Mouse (Mus musculus) megakaryocyte, embryonic 14.5 days (primary cell): ENCODE measurements around the gene Sae1. TPM values are rescaled to one million over a fixed set of nuclear protein-coding genes. Genes with fewer than 3 reads are reported as not detected.

Experiments used
- H3K27me3 ChIP-seq: replicated peaks from 2 replicates; pipeline ENCODE3; 2012; ENCODE audit warnings: inconsistent platforms
- H3K36me3 ChIP-seq: replicated peaks from 2 replicates; pipeline ENCODE3; 2012; ENCODE audit warnings: low read length, inconsistent platforms, mixed read lengths
- H3K4me1 ChIP-seq: 2 replicates; pipeline ENCODE4 v1.6.1; 2012; ENCODE audit warnings: inconsistent platforms
- H3K4me3 ChIP-seq: replicated peaks from 2 replicates; pipeline ENCODE3; 2012; ENCODE audit warnings: moderate library complexity, mild to moderate bottlenecking, inconsistent platforms
- H3K9me3 ChIP-seq: 2 replicates; pipeline ENCODE4 v1.6.1; 2012; ENCODE audit warnings: inconsistent platforms
- FLI1 ChIP-seq: IDR thresholded peaks from 2 replicates; pipeline ENCODE4 v1.6.1; 2012; ENCODE audit warnings: low read length, inconsistent platforms, mixed read lengths
- GATA1 ChIP-seq: IDR thresholded peaks from 3 replicates; pipeline ENCODE4 v1.6.1; 2012; ENCODE audit warnings: mixed read lengths, low read length, inconsistent platforms, borderline replicate concordance
- polyA plus RNA-seq: library from polyadenylated mRNA; stranded (reverse); fragments of >175 nt; gene quantifications from 2 replicates; pipeline ENCODE4 v1.2.3, GENCODE M21; 2012; ENCODE audit warnings: low replicate concordance; ENCODE audit not compliant: insufficient read depth

Gene Sae1
- polyA plus RNA-seq, 1 experiment: 20.1 TPM

GRCm38 (mm10) chr7:16364319-16364718, 23.3 kb downstream of the Sae1 start:
- TF ChIP-seq GATA1 (no peak), FLI1 (no peak)
- peaks cover 92% of the 10 kb centered on the region for H3K36me3 ChIP-seq

GRCm38 (mm10) chr7:16357602-16358001, 30.0 kb downstream of the Sae1 start:
- Histone ChIP-seq H3K4me1 (peaks cover 30% of the 10 kb centered on the region), H3K36me3 (peaks cover 81% of the 10 kb centered on the region)
- TF ChIP-seq GATA1: no peak
- no peak for TF ChIP-seq FLI1

More at GRCm38 (mm10) chr7:16364319-16364718, 23.3 kb downstream of the Sae1 start:
- no peaks in the 10 kb centered on the region for H3K27me3 ChIP-seq
- peaks cover 79% of the 10 kb centered on the region for H3K4me1 ChIP-seq
- no peak overlapping the region for H3K4me3 ChIP-seq
- H3K9me3 ChIP-seq: no peaks in the 10 kb centered on the region

DNA sequence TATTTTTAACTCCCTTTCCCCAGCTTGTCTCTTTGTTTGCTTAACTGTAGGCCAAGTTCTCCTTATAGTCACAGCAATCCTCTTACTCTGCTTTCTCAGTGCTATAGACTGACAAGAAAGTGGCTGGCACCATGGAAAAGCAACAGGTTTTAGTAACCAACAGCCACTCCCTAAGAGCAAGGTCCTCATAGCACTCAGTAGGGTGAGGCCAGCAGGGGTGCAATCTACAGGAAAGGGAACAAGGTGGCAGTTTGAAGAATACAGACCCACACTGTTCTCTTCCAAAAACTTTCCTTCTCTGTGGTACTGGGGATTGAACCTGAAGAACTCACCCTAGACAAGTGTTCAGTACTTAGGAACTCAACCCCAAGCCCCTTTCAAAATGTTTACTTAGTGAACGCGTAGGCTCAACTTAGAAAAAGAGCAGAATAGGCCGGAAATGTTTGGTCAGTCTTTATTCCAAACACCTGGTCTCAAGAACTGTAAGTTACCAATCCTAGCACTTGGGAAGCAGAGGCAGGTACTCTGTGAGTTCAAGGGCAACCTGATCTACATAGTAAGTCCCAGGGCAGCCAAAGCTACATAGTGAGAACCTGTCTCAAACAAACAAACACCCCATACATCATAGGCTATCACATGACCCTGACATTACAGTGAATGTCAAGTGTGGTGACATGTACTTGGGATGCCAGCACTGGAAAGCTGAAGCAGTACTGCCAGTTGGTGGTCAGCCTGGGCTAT, 31.6 kb downstream of the Sae1 start:
- H3K4me1 ChIP-seq: peaks cover 26% of the 10 kb centered on the region
- no peak overlapping the region for H3K4me3 ChIP-seq
- peaks cover 81% of the 10 kb centered on the region for H3K36me3 ChIP-seq
- H3K9me3 ChIP-seq: no peaks in the 10 kb centered on the region
- TF ChIP-seq FLI1 (no peak), GATA1 (no peak)
- H3K27me3 ChIP-seq: no peaks in the 10 kb centered on the region

More at GRCm38 (mm10) chr7:16357602-16358001, 30.0 kb downstream of the Sae1 start:
- H3K4me3 ChIP-seq: no peak overlapping the region
- H3K9me3 ChIP-seq: no peaks in the 10 kb centered on the region
- no peaks in the 10 kb centered on the region for H3K27me3 ChIP-seq

DNA sequence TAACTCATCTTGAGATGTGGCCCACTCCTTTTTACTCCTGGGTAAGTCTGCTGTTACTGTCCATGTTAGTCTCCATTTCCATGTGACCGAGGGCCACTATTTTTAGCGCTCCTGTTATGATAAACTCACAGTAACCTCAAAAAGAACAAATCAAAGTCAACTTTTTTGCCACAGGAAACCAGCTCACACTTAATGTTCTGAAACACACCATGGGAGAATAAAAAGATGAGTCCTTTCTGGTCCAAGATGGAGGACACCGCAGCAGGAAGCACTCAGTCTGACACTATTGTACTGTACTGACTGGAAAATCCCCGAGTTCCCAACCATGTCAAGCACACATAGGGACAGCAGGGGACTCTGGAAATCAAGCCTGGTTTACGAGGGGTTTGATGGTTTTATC, 37.6 kb downstream of the Sae1 start:
- Histone ChIP-seq H3K27me3 (no peaks in the 10 kb centered on the region), H3K9me3 (no peaks in the 10 kb centered on the region), H3K4me3 (no peak overlapping the region), H3K36me3 (peaks cover 64% of the 10 kb centered on the region), H3K4me1 (peaks cover 58% of the 10 kb centered on the region)
- TF ChIP-seq FLI1: no peak
- TF ChIP-seq GATA1: no peak

GRCm38 (mm10) chr7:16345297-16345696, 42.3 kb downstream of the Sae1 start:
- peaks cover 89% of the 10 kb centered on the region for H3K4me1 ChIP-seq
- no peak for TF ChIP-seq FLI1
- TF ChIP-seq GATA1: no peak
- H3K36me3 ChIP-seq: peaks cover 56% of the 10 kb centered on the region
- no peaks in the 10 kb centered on the region for H3K9me3 ChIP-seq
- no peaks in the 10 kb centered on the region for H3K27me3 ChIP-seq
- no peak overlapping the region for H3K4me3 ChIP-seq

DNA sequence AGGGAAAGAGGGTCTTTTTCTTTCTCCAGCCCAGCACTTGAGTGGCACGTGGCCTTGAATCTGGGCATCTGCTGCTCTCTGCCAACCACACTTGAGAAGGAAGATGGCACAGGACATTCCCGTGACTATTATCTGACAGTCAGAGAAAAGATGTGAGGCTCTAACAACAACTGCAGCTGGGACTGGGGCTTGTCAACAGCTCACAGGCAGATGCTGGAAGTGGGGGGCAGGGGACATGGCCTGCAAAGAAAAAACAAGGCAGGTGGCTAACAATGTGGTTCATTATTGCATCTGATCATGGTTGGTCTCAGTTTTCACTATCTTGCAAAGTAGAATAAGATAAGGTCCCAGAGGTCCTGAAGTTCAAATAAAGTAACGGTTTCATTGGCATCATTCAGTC, 43.0 kb downstream of the Sae1 start:
- Histone ChIP-seq H3K36me3 (peaks cover 49% of the 10 kb centered on the region), H3K27me3 (no peaks in the 10 kb centered on the region), H3K4me1 (peaks cover 89% of the 10 kb centered on the region), H3K4me3 (no peak overlapping the region), H3K9me3 (no peaks in the 10 kb centered on the region)
- TF ChIP-seq GATA1 (no peak), FLI1 (no peak)

- Histone ChIP-seq H3K4me3 (no peak overlapping the region), H3K27me3 (no peaks in the 10 kb centered on the region), H3K4me1 (peaks cover 90% of the 10 kb centered on the region), H3K9me3 (no peaks in the 10 kb centered on the region), H3K36me3 (peaks cover 68% of the 10 kb centered on the region)
- no peak for TF ChIP-seq GATA1
- no peak for TF ChIP-seq FLI1
Measured at GRCm38 (mm10) chr7:16337733-16338132, 49.9 kb downstream of the Sae1 start.

DNA sequence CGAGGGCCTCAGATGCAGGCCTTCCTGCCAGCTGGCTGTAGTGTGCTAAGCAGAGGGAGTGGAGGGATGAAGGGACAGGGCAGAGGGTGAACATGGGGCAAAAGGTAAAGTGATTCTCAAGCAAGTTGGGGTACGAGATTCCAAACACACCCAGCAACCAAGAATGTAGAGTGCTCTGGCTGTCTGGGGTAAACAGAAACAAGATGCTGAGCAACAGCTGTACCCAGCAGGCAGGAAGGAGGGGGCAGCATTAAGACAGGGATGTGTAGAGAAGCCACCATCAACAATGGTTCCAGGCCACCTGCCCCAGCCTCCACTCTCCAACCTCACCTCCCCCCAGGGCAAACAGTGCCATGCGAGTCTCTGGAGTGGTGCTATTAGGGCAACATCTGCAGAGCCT, 58.5 kb downstream of the Sae1 start:
- Histone ChIP-seq H3K4me1 (peaks cover 76% of the 10 kb centered on the region), H3K9me3 (no peaks in the 10 kb centered on the region), H3K4me3 (peak overlapping the region; percentile 25), H3K27me3 (no peaks in the 10 kb centered on the region), H3K36me3 (peaks cover 97% of the 10 kb centered on the region)
- no peak for TF ChIP-seq FLI1

DNA sequence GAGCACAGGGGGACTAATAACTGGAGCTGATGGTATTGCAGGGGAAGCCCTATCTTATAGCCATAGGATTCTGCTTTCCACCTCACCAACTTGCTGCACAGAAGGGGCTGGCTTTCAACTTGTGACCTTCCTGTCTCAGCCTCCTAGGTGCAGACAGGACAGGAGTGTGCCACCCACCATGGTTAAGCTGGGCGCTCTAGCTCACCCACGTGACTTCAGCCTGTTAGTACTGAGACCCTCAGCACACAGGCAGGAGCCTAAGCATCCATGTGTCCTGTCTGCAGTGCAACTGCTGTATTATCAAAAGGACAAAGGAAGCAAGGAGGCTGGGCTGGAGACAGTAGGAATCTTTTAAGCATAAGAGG, 61.0 kb downstream of the Sae1 start:
- Histone ChIP-seq H3K4me3 (no peak overlapping the region), H3K4me1 (peaks cover 59% of the 10 kb centered on the region), H3K27me3 (no peaks in the 10 kb centered on the region), H3K9me3 (no peaks in the 10 kb centered on the region), H3K36me3 (peaks cover 85% of the 10 kb centered on the region)
- TF ChIP-seq FLI1: no peak
- no peak for TF ChIP-seq GATA1

GRCm38 (mm10) chr7:16325920-16326606, 61.5 kb downstream of the Sae1 start:
- peaks cover 61% of the 10 kb centered on the region for H3K4me1 ChIP-seq
- peaks cover 82% of the 10 kb centered on the region for H3K36me3 ChIP-seq
- H3K9me3 ChIP-seq: no peaks in the 10 kb centered on the region
- no peak for TF ChIP-seq GATA1
- TF ChIP-seq FLI1: no peak
- H3K27me3 ChIP-seq: no peaks in the 10 kb centered on the region
- H3K4me3 ChIP-seq: peak overlapping the region; percentile 42
